Mouse (Mus musculus) cerebellum, adult 2 months (tissue): ENCODE results near the gene Npas3.

ENCODE experiments used
- CTCF ChIP-seq: fragments of 200-500 bp; IDR thresholded peaks from 2 replicates; pipeline ENCODE4 v1.5.1; 2011; ENCODE audit warnings: low read depth, mild to moderate bottlenecking, control low read depth, low read length, moderate library complexity, borderline replicate concordance; ENCODE audit not compliant: insufficient read depth
- POLR2A ChIP-seq: fragments of 200-500 bp; IDR thresholded peaks from 2 replicates; pipeline ENCODE4 v1.6.1; 2011; ENCODE audit warnings: low read length, control low read depth, borderline replicate concordance; ENCODE audit not compliant: insufficient read depth

DNA sequence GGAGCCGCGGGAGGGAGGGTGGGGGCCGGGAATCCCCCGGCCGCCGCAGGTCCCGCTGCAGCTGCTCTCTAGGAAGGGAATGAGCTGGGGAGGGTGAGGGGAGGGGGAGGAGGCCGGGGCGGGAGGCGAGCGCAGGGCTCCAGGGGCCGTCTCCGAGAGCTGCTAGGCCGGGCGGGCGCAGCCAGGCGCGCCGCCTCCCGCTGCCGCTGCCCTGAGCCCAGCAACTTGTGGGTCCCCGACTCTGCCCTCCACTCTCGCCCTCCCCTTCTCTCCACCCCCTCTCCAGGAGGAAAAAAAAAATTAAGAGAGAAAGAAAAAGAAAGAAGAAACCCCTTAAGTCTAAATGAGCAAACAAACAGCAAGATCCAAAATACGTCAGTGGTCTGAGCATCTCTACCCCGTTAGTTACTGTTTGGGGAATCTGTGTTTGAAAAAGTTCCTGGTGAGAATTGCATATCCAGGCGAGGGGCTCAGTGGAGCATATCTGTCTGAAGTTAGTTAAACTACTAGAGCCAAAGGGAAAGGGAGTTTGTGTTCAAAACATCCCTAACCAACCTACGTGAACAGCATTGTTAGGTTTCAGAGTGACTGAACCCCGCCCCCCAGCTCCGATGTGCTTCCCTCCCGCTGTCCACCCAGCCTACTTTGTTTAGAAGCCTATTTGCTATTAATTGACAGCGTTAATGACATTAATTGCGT lies 5.1 kb downstream of the Npas3 start:
- no peak for TF ChIP-seq CTCF
- TF ChIP-seq POLR2A, result no peak
